Mouse (Mus musculus) cerebellum, adult 9-11 months (tissue): Measurements from ENCODE around the gene Smr2.
"Not testable (repeated sequence)": the region's sequence is repeated elsewhere in the genome, so short reads cannot be mapped to it uniquely, and the experiment has no call there.

Experiments
- DNase-seq: peaks from one replicate; pipeline ENCODE4 v3.0.0; 2022

The Smr2 gene

GRCm38 (mm10) chr5:88086256-88086655 lies at the start of gene Smr2:
Gene Smr2 (plus strand): TSS chr5:88086556.
- DNase-seq = not testable (repeated sequence)

DNA sequence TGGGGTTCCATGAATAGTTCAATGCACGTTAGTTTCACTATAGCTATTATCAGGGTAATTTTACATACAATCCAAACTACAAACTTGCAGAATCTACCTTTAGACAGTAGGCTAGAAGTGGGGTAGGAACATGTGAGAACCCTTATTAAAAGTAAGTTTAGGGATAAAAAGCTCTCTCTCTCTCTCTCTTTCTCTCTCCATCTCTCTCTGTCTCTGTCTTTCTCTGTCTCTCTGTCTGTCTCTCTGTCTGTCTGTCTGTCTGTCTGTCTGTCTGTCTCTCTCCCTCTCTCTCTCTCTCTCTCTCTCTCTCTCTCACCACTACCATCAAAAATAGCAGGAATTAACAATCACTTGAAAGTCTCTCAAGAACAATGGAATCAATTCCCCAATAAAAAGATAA lies 25.1 kb downstream of the Smr2 start, which contains the start of gene Gm11116:
Gene Gm11116, minus strand, starts transcription at position 101 of the 400 bp plus-strand sequence.
- DNase-seq = no peak

DNA sequence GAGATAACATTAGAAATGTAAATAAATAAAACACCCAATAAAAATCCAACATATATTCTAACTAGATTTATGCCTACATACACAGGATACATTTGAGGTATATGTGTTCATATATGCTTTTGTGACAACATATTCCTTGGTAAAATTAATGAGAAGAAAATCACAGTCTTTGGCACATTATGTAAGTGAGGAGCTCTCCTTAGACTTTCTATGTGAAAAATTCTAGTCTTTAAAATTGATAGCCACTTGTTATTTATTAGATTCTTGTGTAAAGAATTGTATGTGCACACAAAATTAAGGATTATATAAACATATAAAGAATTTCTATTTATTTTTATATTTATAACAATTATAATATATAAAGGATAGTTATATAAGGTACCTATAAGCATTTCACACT lies 67.6 kb downstream of the Smr2 start, which contains the start of gene Gm11115:
Gene Gm11115, minus strand, starts transcription at position 101 of the 400 bp plus-strand sequence.
- no peak for DNase-seq
